Mouse (Mus musculus): ENCODE data around the gene Dock1.

Dock1 gene

GRCm38 (mm10) chr7:135159606-135160005 is 489.2 kb downstream of the Dock1 start:
- WGBS: 88% methylated on average over 4 of the region's 4 CpGs

- 40% methylated on average over 3 of the region's 3 CpGs for WGBS
Measured at GRCm38 (mm10) chr7:135165155-135165554, 494.7 kb downstream of the Dock1 start.

- WGBS: 89% methylated on average over 4 of the region's 4 CpGs
Measured at GRCm38 (mm10) chr7:135169936-135170335, 499.5 kb downstream of the Dock1 start.

GRCm38 (mm10) chr7:135172219-135172618 is 501.8 kb downstream of the Dock1 start:
- 43% methylated on average over 9 of the region's 9 CpGs for WGBS

- 98% methylated on average over 3 of the region's 3 CpGs for WGBS
Measured at GRCm38 (mm10) chr7:135194190-135194589, 523.7 kb downstream of the Dock1 start.

- 98% methylated on average over 2 of the region's 2 CpGs for WGBS
Measured at GRCm38 (mm10) chr7:135195631-135196030, 525.2 kb downstream of the Dock1 start.

- 55% methylated on average over 10 of the region's 10 CpGs for WGBS
Measured at GRCm38 (mm10) chr7:135196828-135197227, 526.4 kb downstream of the Dock1 start.

GRCm38 (mm10) chr7:135205111-135205510 is 534.7 kb downstream of the Dock1 start:
- WGBS: 54% methylated on average over 5 of the region's 5 CpGs

GRCm38 (mm10) chr7:135208947-135209567 is 538.6 kb downstream of the Dock1 start:
- 70% methylated on average over 6 of the region's 6 CpGs for WGBS

- WGBS: 96% methylated on average over 2 of the region's 2 CpGs
Measured at GRCm38 (mm10) chr7:135210831-135211230, 540.4 kb downstream of the Dock1 start.

- WGBS: 48% methylated on average over 2 of the region's 2 CpGs
Measured at GRCm38 (mm10) chr7:135212505-135212904, 542.1 kb downstream of the Dock1 start.

- WGBS: 62% methylated on average over 2 of the region's 2 CpGs
Measured at GRCm38 (mm10) chr7:135221475-135221874, 551.0 kb downstream of the Dock1 start.
